Mouse (Mus musculus) myocyte (in vitro differentiated cells): Measurements from ENCODE around the gene Aplnr. TPM values are rescaled to one million over a fixed set of nuclear protein-coding genes. Genes with fewer than 3 reads are reported as not detected.

Source experiments
- H3K27me3 ChIP-seq: one replicate; pipeline ENCODE4 v1.6.1; 2011; ENCODE audit not compliant: control insufficient read depth, insufficient read depth, insufficient read length
- H3K36me3 ChIP-seq: one replicate; pipeline ENCODE4 v1.6.1; 2011; ENCODE audit not compliant: control insufficient read depth, insufficient read depth
- H3K4me2 ChIP-seq: one replicate; pipeline ENCODE4 v1.6.1; 2011; ENCODE audit warnings: low read depth, control low read depth
- H3K4me3 ChIP-seq: one replicate; pipeline ENCODE4 v1.5.1; 2011; ENCODE audit warnings: mild to moderate bottlenecking, control low read depth, moderate library complexity
- H3K79me2 ChIP-seq: one replicate; pipeline ENCODE4 v1.6.1; 2011; ENCODE audit not compliant: control insufficient read depth, insufficient read depth
- H3ac ChIP-seq: one replicate; pipeline ENCODE4 v1.6.1; 2011; ENCODE audit not compliant: control insufficient read depth, insufficient read length
- CEBPB ChIP-seq: IDR thresholded peaks from 2 replicates; pipeline ENCODE4 v1.6.1; 2011; ENCODE audit warnings: mild to moderate bottlenecking, moderate library complexity; ENCODE audit not compliant: poor library complexity, insufficient read depth, severe bottlenecking
- E2F4 ChIP-seq: IDR thresholded peaks from one replicate; pipeline ENCODE4 v1.6.1; 2011; ENCODE audit warnings: mild to moderate bottlenecking, control low read depth, moderate library complexity; ENCODE audit not compliant: insufficient read depth
- MAX ChIP-seq: IDR thresholded peaks from one replicate; pipeline ENCODE4 v1.6.1; 2011; ENCODE audit warnings: low read depth, mild to moderate bottlenecking, control low read depth
- MYOD1 ChIP-seq, 3 experiments: IDR thresholded peaks; one replicate each; pipeline ENCODE4 v1.6.1; 2011; ENCODE audit warnings: control low read depth in 2 of 3, low read depth in 2 of 3, mild to moderate bottlenecking in 2 of 3, moderate library complexity in 1 of 3; ENCODE audit not compliant: insufficient read length in 2 of 3, control insufficient read depth in 1 of 3
- MYOG ChIP-seq, 3 experiments: IDR thresholded peaks; one replicate each; pipeline ENCODE4 v1.6.1; 2011; ENCODE audit warnings: control low read depth in 2 of 3, low read depth in 2 of 3, mild to moderate bottlenecking in 2 of 3; ENCODE audit not compliant: insufficient read length in 2 of 3, control insufficient read depth in 1 of 3, insufficient read depth in 1 of 3
- POLR2A ChIP-seq: IDR thresholded peaks from one replicate; pipeline ENCODE4 v1.6.1; 2011; ENCODE audit warnings: low read depth, mild to moderate bottlenecking, control low read depth, moderate library complexity; ENCODE audit not compliant: insufficient read length
- POLR2AphosphoS2 ChIP-seq: IDR thresholded peaks from one replicate; pipeline ENCODE4 v1.6.1; 2011; ENCODE audit warnings: low read depth, control low read depth; ENCODE audit not compliant: insufficient read length
- REST ChIP-seq: IDR thresholded peaks from one replicate; pipeline ENCODE4 v1.6.1; 2011; ENCODE audit warnings: mild to moderate bottlenecking, control low read depth, moderate library complexity; ENCODE audit not compliant: insufficient read depth, insufficient read length
- SRF ChIP-seq: IDR thresholded peaks from one replicate; pipeline ENCODE4 v1.6.1; 2011; ENCODE audit warnings: low read depth; ENCODE audit not compliant: control insufficient read depth, insufficient read length
- TCF12 ChIP-seq: IDR thresholded peaks from one replicate; pipeline ENCODE4 v1.6.1; 2011; ENCODE audit warnings: mild to moderate bottlenecking, control low read depth; ENCODE audit not compliant: poor library complexity, insufficient read depth, severe bottlenecking
- TCF3 ChIP-seq: IDR thresholded peaks from one replicate; pipeline ENCODE4 v1.6.1; 2011; ENCODE audit warnings: low read depth, control low read depth; ENCODE audit not compliant: insufficient read length
- USF1 ChIP-seq: IDR thresholded peaks from one replicate; pipeline ENCODE4 v1.6.1; 2011; ENCODE audit warnings: low read depth, mild to moderate bottlenecking, control low read depth, moderate library complexity
- polyA plus RNA-seq: library from polyadenylated mRNA; unstranded; fragments of >200 nt; fragmentation: generic; extraction: Trizol; gene quantifications from one replicate; pipeline ENCODE4 v1.2.1, GENCODE M21; 2012; ENCODE audit warnings: missing spikeins

The Aplnr gene
- polyA plus RNA-seq, 1 experiment, result 0.06 TPM

GRCm38 (mm10) chr2:85123869-85124535 is 12.0 kb upstream of the Aplnr start:
- Histone ChIP-seq H3K79me2 (no peaks in the 10 kb centered on the region), H3K4me3 (no peak overlapping the region), H3K4me2 (no peak overlapping the region), H3K27me3 (no peaks in the 10 kb centered on the region), H3K36me3 (no peaks in the 10 kb centered on the region), H3ac (no peak overlapping the region)
- TF ChIP-seq POLR2A (no peak), TCF12 (no peak)

GRCm38 (mm10) chr2:85129496-85129971 is 6.5 kb upstream of the Aplnr start:
- Histone ChIP-seq H3K4me3 (no peak overlapping the region), H3K79me2 (no peaks in the 10 kb centered on the region), H3K27me3 (no peaks in the 10 kb centered on the region), H3K4me2 (no peak overlapping the region), H3K36me3 (no peaks in the 10 kb centered on the region), H3ac (no peak overlapping the region)
- TF ChIP-seq POLR2A (no peak), TCF3 (no peak), MAX (no peak), REST (no peak), TCF12 (no peak), MYOD1 (IDR thresholded peaks at IDR 0.05; ENCODE audit: control insufficient read depth in 1 of 3, insufficient read length in 2 of 3, low read depth in 2 of 3) (no peak), E2F4 (no peak), MYOG (IDR thresholded peaks at IDR 0.05; ENCODE audit: control insufficient read depth in 1 of 3, insufficient read depth in 1 of 3, insufficient read length in 2 of 3, low read depth in 2 of 3) (no peak), POLR2AphosphoS2 (no peak), CEBPB (no peak), USF1 (no peak), SRF (no peak)

- Histone ChIP-seq H3K27me3 (no peaks in the 10 kb centered on the region), H3K79me2 (no peaks in the 10 kb centered on the region), H3K4me2 (no peak overlapping the region), H3K4me3 (no peak overlapping the region), H3ac (no peak overlapping the region), H3K36me3 (no peaks in the 10 kb centered on the region)
- TF ChIP-seq TCF12, result no peak
These were observed 4.8 kb upstream of the Aplnr start for GRCm38 (mm10) chr2:85131226-85131625.

GRCm38 (mm10) chr2:85131724-85132123 is 4.3 kb upstream of the Aplnr start:
- H3K4me3 ChIP-seq, result no peak overlapping the region
- no peaks in the 10 kb centered on the region for H3K27me3 ChIP-seq
- H3K4me2 ChIP-seq, result no peak overlapping the region
- no peak overlapping the region for H3ac ChIP-seq
- H3K36me3 ChIP-seq, result no peaks in the 10 kb centered on the region
- TF ChIP-seq MYOD1 (IDR thresholded peaks at IDR 0.05; ENCODE audit: control insufficient read depth in 1 of 3, insufficient read length in 2 of 3, low read depth in 2 of 3), result no peak
- H3K79me2 ChIP-seq, result no peaks in the 10 kb centered on the region

GRCm38 (mm10) chr2:85132204-85132603 is 3.8 kb upstream of the Aplnr start:
- no peaks in the 10 kb centered on the region for H3K36me3 ChIP-seq
- no peak overlapping the region for H3K4me2 ChIP-seq
- peaks cover 4% of the 10 kb centered on the region for H3K27me3 ChIP-seq
- TF ChIP-seq TCF12, result no peak
- no peak for TF ChIP-seq MYOG (IDR thresholded peaks at IDR 0.05; ENCODE audit: control insufficient read depth in 1 of 3, insufficient read depth in 1 of 3, insufficient read length in 2 of 3, low read depth in 2 of 3)
- no peak for TF ChIP-seq MYOD1 (IDR thresholded peaks at IDR 0.05; ENCODE audit: control insufficient read depth in 1 of 3, insufficient read length in 2 of 3, low read depth in 2 of 3)
- TF ChIP-seq CEBPB, result no peak
- no peak for TF ChIP-seq SRF
- no peak for TF ChIP-seq MAX
- no peak for TF ChIP-seq E2F4
- no peak for TF ChIP-seq REST
- TF ChIP-seq POLR2A, result no peak
- H3ac ChIP-seq, result no peak overlapping the region
- no peaks in the 10 kb centered on the region for H3K79me2 ChIP-seq
- no peak overlapping the region for H3K4me3 ChIP-seq

GRCm38 (mm10) chr2:85135099-85135498 is 926 bp upstream of the Aplnr start:
- H3K4me2 ChIP-seq, result no peak overlapping the region
- H3ac ChIP-seq, result no peak overlapping the region
- no peaks in the 10 kb centered on the region for H3K79me2 ChIP-seq
- no peak overlapping the region for H3K4me3 ChIP-seq
- peaks cover 4% of the 10 kb centered on the region for H3K27me3 ChIP-seq
- TF ChIP-seq USF1 (no peak), MAX (no peak), POLR2AphosphoS2 (no peak), POLR2A (no peak), TCF12 (no peak), TCF3 (no peak), MYOD1 (IDR thresholded peaks at IDR 0.05; ENCODE audit: control insufficient read depth in 1 of 3, insufficient read length in 2 of 3, low read depth in 2 of 3) (no peak), CEBPB (no peak), SRF (no peak), REST (no peak), MYOG (IDR thresholded peaks at IDR 0.05; ENCODE audit: control insufficient read depth in 1 of 3, insufficient read depth in 1 of 3, insufficient read length in 2 of 3, low read depth in 2 of 3) (no peak), E2F4 (no peak)
- H3K36me3 ChIP-seq, result no peaks in the 10 kb centered on the region
